Mouse (Mus musculus) kidney, postnatal 14 days (tissue): ENCODE measurements around the gene Sfmbt2.

Experiments
- DNase-seq: peaks from one replicate; pipeline ENCODE4 v3.0.0; 2022; ENCODE audit warnings: mixed read lengths

Gene Sfmbt2

DNA sequence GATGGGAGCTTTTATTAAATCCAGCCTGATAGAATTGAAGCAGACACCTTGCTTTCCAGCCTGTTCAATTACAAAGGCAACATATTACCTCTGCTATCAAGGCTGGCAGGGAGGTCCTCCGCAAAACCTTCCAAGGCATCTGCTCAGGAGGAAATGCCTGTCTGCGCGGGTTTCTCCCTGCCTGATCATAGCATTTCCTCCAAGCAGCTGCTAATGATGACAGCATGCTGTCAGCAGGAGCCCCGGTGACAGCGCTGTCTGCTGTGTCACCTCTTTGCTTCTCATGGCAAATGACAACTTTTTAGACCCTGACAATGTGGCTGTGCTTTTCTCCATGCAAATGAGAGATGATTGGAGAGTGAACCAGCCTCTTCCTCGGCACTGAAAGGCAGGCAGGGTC is 199.1 kb downstream of the Sfmbt2 start:
- no peak for DNase-seq

DNA sequence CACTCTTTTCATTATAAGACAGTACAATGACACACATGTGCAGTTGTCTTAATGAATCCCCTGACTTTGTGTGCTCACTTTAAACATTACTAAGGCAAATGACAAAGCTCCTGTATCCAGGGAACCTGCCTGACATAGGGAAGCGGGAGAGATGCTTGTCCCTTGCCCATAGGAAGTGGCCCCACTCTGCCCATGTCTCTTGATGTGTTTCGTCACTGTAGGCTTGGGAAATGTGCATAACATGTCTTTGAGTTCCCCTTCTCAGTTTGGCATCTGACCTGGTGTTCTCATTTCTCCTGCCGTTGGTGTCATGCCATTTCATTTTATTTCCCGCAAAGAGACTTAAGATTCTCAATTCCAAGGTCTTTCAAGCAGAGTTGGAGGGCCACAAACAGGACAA is 202.0 kb downstream of the Sfmbt2 start:
- DNase-seq, result no peak

DNA sequence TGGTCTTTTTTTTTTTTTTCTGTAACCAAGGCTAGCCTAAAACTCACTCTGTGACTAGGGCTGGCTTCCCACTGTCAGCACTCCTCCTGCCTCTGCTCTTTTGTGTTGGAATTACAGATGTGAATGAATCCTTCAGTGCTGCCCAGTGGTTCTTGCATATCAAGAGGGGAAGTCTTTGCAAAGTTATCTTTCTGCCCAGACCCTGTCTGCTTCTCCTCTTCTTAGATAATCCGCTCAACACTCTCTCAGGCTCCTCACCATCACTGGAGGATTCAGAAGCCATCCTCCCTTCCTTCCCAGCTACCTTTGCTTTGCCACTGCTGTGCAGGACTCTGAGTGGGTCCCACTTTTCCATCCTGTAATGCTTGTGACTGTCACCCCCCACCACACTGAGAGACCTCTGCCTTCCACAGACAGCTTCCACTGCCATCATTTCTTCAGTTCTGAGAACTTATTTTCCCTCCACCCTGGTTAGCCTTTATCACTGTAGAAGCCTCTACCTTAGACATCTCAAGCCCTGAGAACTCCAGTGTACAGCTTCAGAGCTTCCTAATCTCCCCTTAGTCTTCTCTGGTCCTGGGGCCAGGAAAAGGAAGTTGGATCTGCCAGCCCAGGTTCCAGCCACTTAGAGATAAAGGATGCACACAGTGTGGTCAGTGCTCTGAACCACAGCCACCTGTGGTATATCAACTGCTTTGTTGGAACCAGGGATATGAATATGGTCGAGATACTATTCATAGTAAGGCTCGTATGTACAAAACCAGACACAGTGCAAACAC is 205.8 kb downstream of the Sfmbt2 start:
- no peak for DNase-seq

DNA sequence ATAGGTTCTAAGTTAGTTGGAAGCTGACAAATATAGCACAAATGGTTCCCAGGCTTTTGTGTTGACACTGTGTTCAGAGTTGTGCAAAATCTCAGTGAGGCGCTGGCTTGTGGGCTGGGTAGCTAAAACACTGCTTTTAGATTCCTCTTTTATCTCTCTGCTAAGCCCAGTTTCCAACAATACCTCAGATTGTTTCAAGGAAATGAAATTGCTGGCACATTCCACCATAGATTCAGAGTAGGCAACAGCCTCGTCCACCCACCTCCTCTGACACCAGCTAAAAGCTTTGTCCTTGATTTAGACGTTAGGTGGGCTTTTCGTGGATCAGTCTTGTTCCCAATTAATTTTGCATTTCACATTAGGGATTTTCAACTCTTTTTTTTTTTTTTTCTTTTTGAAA is 212.4 kb downstream of the Sfmbt2 start:
- DNase-seq, result no peak

DNA sequence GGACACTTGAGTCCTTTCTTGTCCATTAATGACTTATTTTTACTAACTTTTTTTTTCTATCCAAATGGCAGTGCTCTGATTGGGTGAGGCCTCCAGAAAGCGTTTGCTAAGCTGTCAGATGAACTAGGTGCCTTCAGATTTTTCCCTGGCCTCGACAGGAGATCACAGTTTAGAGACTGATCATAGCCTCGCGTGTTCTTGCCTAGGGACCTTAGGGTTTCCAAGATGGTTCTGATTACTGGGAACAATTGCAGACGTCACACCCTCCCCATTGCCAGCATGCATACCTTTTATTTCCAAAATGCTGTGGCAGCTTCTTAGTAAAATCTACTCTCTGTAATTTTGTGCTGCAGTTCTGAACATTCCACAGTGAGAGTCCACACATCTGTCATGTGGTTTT is 212.8 kb downstream of the Sfmbt2 start:
- DNase-seq, result no peak

DNA sequence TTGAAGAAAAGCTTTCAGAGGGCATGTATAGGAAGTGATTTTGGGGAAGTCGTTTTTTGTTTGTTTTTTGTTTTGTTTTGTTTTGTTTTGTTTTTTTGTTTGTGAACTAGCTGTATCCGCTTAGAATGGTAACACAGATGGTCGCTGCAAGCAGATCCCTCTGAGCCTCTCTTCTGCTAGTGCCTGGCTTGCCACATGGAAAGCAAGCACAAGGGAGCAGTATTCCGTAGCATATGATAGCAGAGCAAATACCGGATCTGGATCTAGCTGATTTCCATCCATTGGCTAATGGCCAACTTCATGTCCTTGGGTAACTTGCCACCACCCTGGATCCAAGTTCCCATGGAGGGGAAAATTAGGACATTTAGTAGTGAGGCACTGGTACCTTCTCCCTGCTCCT is 221.0 kb downstream of the Sfmbt2 start:
- no peak for DNase-seq

DNA sequence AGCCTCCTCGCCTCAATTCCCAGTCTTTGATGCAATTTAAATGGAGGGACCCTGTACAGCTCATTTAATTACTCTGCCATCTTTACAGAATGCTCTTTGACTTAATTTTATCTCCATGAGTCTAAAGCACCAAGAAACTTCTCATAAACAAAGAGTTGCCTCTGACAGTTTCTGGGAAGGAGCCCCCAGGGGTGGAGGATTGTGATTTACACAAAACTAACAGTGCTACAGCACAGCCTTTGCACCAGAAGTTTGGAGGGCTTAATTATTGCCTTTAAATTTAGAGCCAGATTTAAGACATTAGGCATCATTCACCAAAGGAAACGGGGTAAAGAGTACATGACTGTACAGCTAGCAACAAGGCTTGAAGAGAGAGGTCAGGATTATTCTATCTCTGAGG is 245.2 kb downstream of the Sfmbt2 start:
- DNase-seq, result peak; percentile 3
